Mouse (Mus musculus) cerebellum, adult 11-12 months (tissue): Measurements from ENCODE around the gene Slc10a3.
A peak's percentile ranks its signal among the peaks of the same experiment; 100 is the strongest.
"Not testable (repeated sequence)": the region's sequence is repeated elsewhere in the genome, so short reads cannot be mapped to it uniquely, and the experiment has no call there.

Experiments
- DNase-seq: peaks from one replicate; pipeline ENCODE4 v3.0.0; 2022

Slc10a3 gene

GRCm38 (mm10) chrX:74372888-74373549 is at the start of gene Slc10a3, which contains the start of gene Ubl4a:
TSS of gene Slc10a3 (minus strand) at chrX:74373349.
TSS of gene Ubl4a (minus strand) at chrX:74373218.
- DNase-seq = peak; percentile 85

- DNase-seq = peak; percentile 61
These were observed 40.2 kb upstream of the Slc10a3 start for GRCm38 (mm10) chrX:74413377-74413776.

GRCm38 (mm10) chrX:74408340-74408739 is 35.2 kb upstream of the Slc10a3 start:
- no peak for DNase-seq

GRCm38 (mm10) chrX:74400136-74400535 is 27.0 kb upstream of the Slc10a3 start:
- DNase-seq = no peak

- DNase-seq = peak; percentile 87
These were observed 19.6 kb upstream of the Slc10a3 start, which contains the start of the genes Fam3a and Ikbkg for GRCm38 (mm10) chrX:74392535-74393443. TSS of gene Fam3a (minus strand) at chrX:74393272. TSS of gene Ikbkg (plus strand) at chrX:74393290.

- DNase-seq = no peak
These were observed 15.0 kb upstream of the Slc10a3 start for GRCm38 (mm10) chrX:74388153-74388552.

- no peak for DNase-seq
These were observed 11.3 kb upstream of the Slc10a3 start for GRCm38 (mm10) chrX:74384451-74384850.

GRCm38 (mm10) chrX:74368209-74368909 is 4.8 kb downstream of the Slc10a3 start:
- peak; percentile 71 for DNase-seq

- no peak for DNase-seq
These were observed 5.6 kb downstream of the Slc10a3 start for GRCm38 (mm10) chrX:74367512-74367911.

- no peak for DNase-seq
These were observed 14.0 kb downstream of the Slc10a3 start for GRCm38 (mm10) chrX:74359171-74359570.

- not testable (repeated sequence) for DNase-seq
These were observed 16.1 kb downstream of the Slc10a3 start for GRCm38 (mm10) chrX:74357069-74357468.

GRCm38 (mm10) chrX:74353467-74353770 is 19.7 kb downstream of the Slc10a3 start, which contains the start of gene Lage3:
TSS of gene Lage3 (minus strand) at chrX:74353618.
- DNase-seq = peak; percentile 83

- DNase-seq = no peak
These were observed 20.3 kb downstream of the Slc10a3 start for GRCm38 (mm10) chrX:74352645-74353466.

- peak; percentile 34 for DNase-seq
These were observed 42.8 kb downstream of the Slc10a3 start for GRCm38 (mm10) chrX:74330166-74330930.

- no peak for DNase-seq
These were observed 43.9 kb downstream of the Slc10a3 start for GRCm38 (mm10) chrX:74329215-74329671.

- peak; percentile 71 for DNase-seq
These were observed 44.4 kb downstream of the Slc10a3 start, which contains the start of gene Plxna3 for GRCm38 (mm10) chrX:74328725-74329161. TSS of gene Plxna3 (plus strand) at chrX:74329066.
